ENCODE assay signal across 19 mouse cellular contexts in the genomic region with DNA sequence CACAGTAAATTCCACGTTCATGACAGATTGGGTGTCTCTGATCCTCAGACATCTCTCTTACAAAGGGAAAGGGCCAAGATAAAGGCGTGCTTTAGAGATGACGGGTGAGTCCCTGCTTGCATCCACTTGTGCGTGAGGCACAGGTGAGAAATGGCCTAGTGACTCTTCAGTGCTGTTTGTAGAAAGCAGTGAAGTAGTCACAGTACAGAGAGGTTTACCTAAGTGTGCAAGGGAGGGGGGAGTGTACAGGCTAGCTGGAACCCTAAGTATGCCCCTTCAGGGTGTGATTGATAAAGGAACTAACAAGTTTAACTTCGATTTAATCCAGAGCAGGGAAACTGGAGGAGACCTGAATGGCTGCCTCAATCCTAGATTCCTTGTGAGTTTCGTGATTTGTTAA.
A peak's percentile ranks its signal among the peaks of the same experiment; 100 is the strongest.
DNase-seq lines count a peak whose midpoint lies in the region; ATAC-seq and TF ChIP-seq lines count a peak whose summit lies in the region.
"Had no signal": no experiment of that assay in that cellular context is flagged by ENCODE, and none has a peak within 500 bp of the region (broad histone marks: within the 10 kb centered on the region; RNA-seq: fewer than 3 reads in every experiment).

No protein-coding gene starts in this region.

- no peaks in the 10 kb centered on the region for H3K9me3 ChIP-seq in kidney, postnatal 0 days (replicated peaks; ENCODE audit: low read length)
- no peaks in the 10 kb centered on the region for H3K9me3 ChIP-seq in lung, postnatal 0 days (ENCODE audit: low read length)
- no peaks in the 10 kb centered on the region for H3K9me3 ChIP-seq in limb, embryonic 14.5 days (ENCODE audit: control insufficient read depth, low read length)
- no peaks in the 10 kb centered on the region for H3K9me3 ChIP-seq in stomach, embryonic 16.5 days (replicated peaks; ENCODE audit: control insufficient read depth, low read length)
- no peaks in the 10 kb centered on the region for H3K9me3 ChIP-seq in forebrain, embryonic 10.5 days
- H3K9me3 ChIP-seq: forebrain, embryonic 13.5 days; hindbrain, embryonic 12.5 days; megakaryocyte, embryonic 14.5 days; midbrain, embryonic 15.5 days had no signal

- H3K27me3 ChIP-seq in kidney, postnatal 0 days (ENCODE audit: insufficient read depth, low read length), result no peaks in the 10 kb centered on the region
- H3K27me3 ChIP-seq in lung, postnatal 0 days (replicated peaks; ENCODE audit: insufficient read depth, low read length), result no peaks in the 10 kb centered on the region
- H3K27me3 ChIP-seq in limb, embryonic 14.5 days (ENCODE audit: control insufficient read depth, insufficient read depth, low read length), result no peaks in the 10 kb centered on the region
- H3K27me3 ChIP-seq in stomach, embryonic 16.5 days (ENCODE audit: control insufficient read depth, insufficient read depth, low read length), result no peaks in the 10 kb centered on the region
- no peaks in the 10 kb centered on the region for H3K27me3 ChIP-seq in forebrain, embryonic 10.5 days (ENCODE audit: poor library complexity, severe bottlenecking)
- H3K27me3 ChIP-seq: forebrain, embryonic 13.5 days; hindbrain, embryonic 12.5 days; megakaryocyte, embryonic 14.5 days; midbrain, embryonic 15.5 days had no signal

- H3K9ac ChIP-seq in kidney, postnatal 0 days (ENCODE audit: low read depth, low read length), result no peak overlapping the region
- H3K9ac ChIP-seq in lung, postnatal 0 days (replicated peaks; ENCODE audit: low read depth), result no peak overlapping the region
- H3K9ac ChIP-seq in limb, embryonic 14.5 days (ENCODE audit: low read depth, low read length, severe bottlenecking), result peak overlapping the region; percentile 29; the same call in 1 of the 2 replicates
- H3K9ac ChIP-seq in stomach, embryonic 16.5 days (ENCODE audit: low read length), result no peak overlapping the region
- H3K9ac ChIP-seq: forebrain, embryonic 13.5 days; hindbrain, embryonic 12.5 days; liver, embryonic 14.5 days; midbrain, embryonic 15.5 days had no signal

- 0 out of 2 replicates have a peak, but pooled peaks have one; percentile 20 for TF ChIP-seq EP300 in lung, postnatal 0 days (IDR thresholded peaks at IDR 0.05)

- ATAC-seq in kidney, postnatal 0 days (replicated peaks; ENCODE audit: low FRiP score, low read depth), result no peak
- peak; percentile 87 for ATAC-seq in lung, postnatal 0 days
- ATAC-seq in limb, embryonic 14.5 days (ENCODE audit: low FRiP score, low read depth), result no peak
- ATAC-seq in stomach, embryonic 16.5 days (ENCODE audit: insufficient read depth, low FRiP score), result peak; percentile 57; the same call in 1 of the 2 replicates
- ATAC-seq: forebrain, embryonic 13.5 days; midbrain, embryonic 15.5 days had no signal

- no peaks in the 10 kb centered on the region for H3K4me1 ChIP-seq in kidney, postnatal 0 days (replicated peaks; ENCODE audit: insufficient read depth, low read length)
- H3K4me1 ChIP-seq in lung, postnatal 0 days (ENCODE audit: insufficient read depth, low read depth, low read length), result no peaks in the 10 kb centered on the region
- H3K4me1 ChIP-seq in limb, embryonic 14.5 days (ENCODE audit: control insufficient read depth, insufficient read depth, low read length), result no peaks in the 10 kb centered on the region
- peaks cover 14% of the 10 kb centered on the region for H3K4me1 ChIP-seq in stomach, embryonic 16.5 days (ENCODE audit: control insufficient read depth, insufficient read depth, low read length)
- H3K4me1 ChIP-seq in forebrain, embryonic 10.5 days, result no peaks in the 10 kb centered on the region
- H3K4me1 ChIP-seq: forebrain, embryonic 13.5 days; hindbrain, embryonic 12.5 days; midbrain, embryonic 15.5 days had no signal

- 86% methylated on average over 6 of the region's 6 CpGs for WGBS in kidney, postnatal 0 days
- WGBS in lung, postnatal 0 days, result 46% methylated on average over 6 of the region's 6 CpGs
- WGBS in limb, embryonic 14.5 days, result 75% methylated on average over 6 of the region's 6 CpGs
- WGBS in stomach, embryonic 16.5 days, result 56% methylated on average over 6 of the region's 6 CpGs
- WGBS in forebrain, embryonic 10.5 days, result 91% methylated on average over 6 of the region's 6 CpGs

- H3K36me3 ChIP-seq in kidney, postnatal 0 days (ENCODE audit: insufficient read depth, low read length), result peaks cover 25% of the 10 kb centered on the region; the same call in 1 of the 2 replicates
- peaks cover 16% of the 10 kb centered on the region; the same call in 1 of the 2 replicates for H3K36me3 ChIP-seq in lung, postnatal 0 days (ENCODE audit: insufficient read depth, low read length)
- H3K36me3 ChIP-seq in limb, embryonic 14.5 days (ENCODE audit: control insufficient read depth, insufficient read depth, low read length), result peaks cover 69% of the 10 kb centered on the region
- peaks cover 9% of the 10 kb centered on the region; the same call in 1 of the 2 replicates for H3K36me3 ChIP-seq in stomach, embryonic 16.5 days (ENCODE audit: control insufficient read depth, insufficient read depth, low read length)
- H3K36me3 ChIP-seq in forebrain, embryonic 10.5 days (replicated peaks), result peaks cover 25% of the 10 kb centered on the region
- H3K36me3 ChIP-seq: hindbrain, embryonic 12.5 days; midbrain, embryonic 15.5 days had no signal

- TF ChIP-seq POLR2A in limb, embryonic 14.5 days (IDR thresholded peaks at IDR 0.05; ENCODE audit: borderline replicate concordance, extremely low read depth, insufficient read depth, insufficient read length), result no peak

- H3K4me3 ChIP-seq in kidney, postnatal 0 days (replicated peaks; ENCODE audit: low read depth, low read length), result no peak overlapping the region
- no peak overlapping the region for H3K4me3 ChIP-seq in lung, postnatal 0 days (ENCODE audit: low read depth, low read length)
- H3K4me3 ChIP-seq in limb, embryonic 14.5 days (replicated peaks; ENCODE audit: low read length), result no peak overlapping the region
- H3K4me3 ChIP-seq in stomach, embryonic 16.5 days (replicated peaks; ENCODE audit: low read length), result no peak overlapping the region
- H3K4me3 ChIP-seq in forebrain, embryonic 10.5 days, result no peak overlapping the region
- H3K4me3 ChIP-seq: forebrain, embryonic 13.5 days; heart, adult 2 months; hindbrain, embryonic 12.5 days; midbrain, embryonic 15.5 days; myocyte had no signal

- TF ChIP-seq CTCF in kidney, postnatal 0 days (IDR thresholded peaks at IDR 0.05; ENCODE audit: low read depth), result no peak
- TF ChIP-seq CTCF in lung, postnatal 0 days (IDR thresholded peaks at IDR 0.05), result no peak

- H3K4me2 ChIP-seq in kidney, postnatal 0 days (ENCODE audit: low read length), result no peak overlapping the region
- no peak overlapping the region for H3K4me2 ChIP-seq in lung, postnatal 0 days (replicated peaks; ENCODE audit: low read depth, low read length)
- H3K4me2 ChIP-seq in limb, embryonic 14.5 days (replicated peaks; ENCODE audit: low read depth, low read length, severe bottlenecking), result no peak overlapping the region
- no peak overlapping the region; the same call in 1 of the 2 replicates for H3K4me2 ChIP-seq in stomach, embryonic 16.5 days (ENCODE audit: low read depth, low read length)
- H3K4me2 ChIP-seq: forebrain, embryonic 13.5 days; hindbrain, embryonic 12.5 days; midbrain, embryonic 15.5 days had no signal

- DNase-seq in kidney, postnatal 0 days (ENCODE audit: low spot score), result no peak
- no peak for DNase-seq in kidney, adult 9 months
- peak; percentile 78 for DNase-seq in lung, postnatal 0 days (ENCODE audit: low spot score)
- DNase-seq in lung, postnatal 14 days, result no peak
- no peak for DNase-seq in limb, embryonic 14.5 days (ENCODE audit: low spot score)
- no peak for DNase-seq in embryo, embryonic 10.5 days (ENCODE audit: low spot score)
- DNase-seq in forebrain, embryonic 10.5 days (ENCODE audit: extremely low spot score, low spot score), result no peak
- DNase-seq: cerebellum, adult 11 months; cerebellum, postnatal 10 days; embryo, embryonic 11 days; gastrocnemius, postnatal 10 days had no signal

- H3K27ac ChIP-seq in kidney, postnatal 0 days, result 0 out of 2 replicates have a peak overlapping the region, but pooled peaks have one; percentile 6
- H3K27ac ChIP-seq in lung, postnatal 0 days (ENCODE audit: low read length), result peak overlapping the region; percentile 79
- no peak overlapping the region for H3K27ac ChIP-seq in limb, embryonic 14.5 days (replicated peaks; ENCODE audit: low read depth, low read length)
- peak overlapping the region; percentile 89 for H3K27ac ChIP-seq in stomach, embryonic 16.5 days (ENCODE audit: low read length)
- H3K27ac ChIP-seq in forebrain, embryonic 10.5 days, result no peak overlapping the region
- H3K27ac ChIP-seq: forebrain, embryonic 13.5 days; hindbrain, embryonic 12.5 days; liver, embryonic 14.5 days; midbrain, embryonic 15.5 days had no signal

Comparison
In these comparisons a context has a peak if more than half of its experiments do, and no peak if none do; other contexts are left out.
1. ATAC-seq: peak in lung, postnatal 0 days (single experiment) and stomach, embryonic 16.5 days (single experiment); none in kidney, postnatal 0 days (single experiment) and limb, embryonic 14.5 days (single experiment).
2. H3K27ac ChIP-seq: peak in kidney, postnatal 0 days (single experiment), lung, postnatal 0 days (single experiment) and stomach, embryonic 16.5 days (single experiment); none in limb, embryonic 14.5 days (single experiment) and forebrain, embryonic 10.5 days (single experiment).